Mouse (Mus musculus) cerebellum, adult 18-20 months (tissue): ENCODE data around the gene Tspan9.

ENCODE experiments used
- DNase-seq, 2 experiments: peaks; one replicate each; pipeline ENCODE4 v3.0.0; 2021

The Tspan9 gene

DNA sequence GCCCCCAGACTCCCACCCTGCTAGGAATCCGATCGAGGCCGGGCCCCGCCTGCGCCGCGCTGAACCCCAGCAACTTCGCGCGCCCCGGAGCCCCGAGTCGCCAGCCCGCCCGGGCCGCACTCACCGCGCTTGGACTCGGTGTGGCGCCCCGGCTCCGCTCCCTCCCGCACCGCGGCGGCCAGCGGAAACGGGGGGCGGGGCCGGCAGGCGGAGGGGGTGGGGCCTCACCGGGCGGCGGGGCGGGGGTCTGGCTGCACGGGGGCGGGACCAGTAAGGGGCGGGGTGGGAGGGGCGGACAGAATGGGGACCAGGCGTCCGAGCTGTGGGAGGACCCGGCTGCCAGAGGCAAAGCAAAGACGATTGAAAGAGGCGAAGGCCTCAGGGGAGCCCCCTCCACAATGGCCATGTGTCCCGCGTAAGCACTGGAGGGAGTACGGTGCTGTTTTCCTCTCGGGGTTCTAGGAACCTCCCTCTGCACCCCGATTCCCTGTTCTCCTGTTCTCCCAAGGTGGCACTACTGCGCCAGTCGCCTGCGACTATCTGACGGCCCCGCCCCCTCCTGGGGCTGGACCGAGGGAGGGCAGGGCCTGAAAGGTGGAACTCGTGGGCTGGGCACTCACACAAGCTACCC lies at the start of gene Tspan9:
TSS of gene Tspan9 (minus strand) at position 205 of the 631 bp plus-strand sequence.
- DNase-seq = peak; percentile 70 to 71

DNA sequence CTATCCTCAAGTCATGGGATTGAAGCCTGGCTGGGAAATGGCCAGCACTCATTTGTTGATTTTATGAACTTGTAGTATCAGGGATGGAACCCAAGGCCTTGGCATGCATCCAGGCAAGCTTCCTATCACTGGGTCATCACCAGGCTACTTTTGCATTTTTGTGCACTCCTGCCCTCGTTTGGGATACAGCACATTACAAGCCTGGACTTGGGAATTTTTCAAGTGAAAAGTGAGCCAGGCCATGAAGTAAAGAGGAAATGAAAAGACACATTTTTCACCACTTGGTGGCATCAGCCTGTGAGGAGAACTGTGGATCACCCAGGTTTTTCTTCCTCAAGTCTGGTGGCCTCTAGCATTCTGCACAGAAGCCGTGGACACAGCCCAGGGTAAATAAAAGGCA lies 40.1 kb upstream of the Tspan9 start:
- no peak for DNase-seq

DNA sequence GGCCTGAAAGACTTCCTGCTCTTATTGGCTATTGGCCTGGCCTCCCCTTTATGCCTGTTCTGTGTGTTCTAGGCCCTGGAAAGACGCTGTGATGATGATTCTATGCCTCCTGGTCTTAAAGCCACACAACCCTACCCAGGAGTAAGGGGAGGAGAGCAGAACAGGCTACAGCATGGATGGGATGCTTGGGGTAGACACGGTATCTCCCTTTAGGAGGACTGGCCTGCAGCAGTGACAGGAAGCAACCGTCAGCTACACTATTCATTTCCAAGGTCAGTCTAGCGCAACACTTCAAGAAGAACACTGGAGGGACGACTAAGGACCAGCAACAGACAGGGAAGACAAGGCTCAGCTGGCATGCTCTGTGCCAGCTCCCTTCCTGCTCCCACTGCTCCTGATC lies 37.8 kb upstream of the Tspan9 start:
- no peak for DNase-seq

DNA sequence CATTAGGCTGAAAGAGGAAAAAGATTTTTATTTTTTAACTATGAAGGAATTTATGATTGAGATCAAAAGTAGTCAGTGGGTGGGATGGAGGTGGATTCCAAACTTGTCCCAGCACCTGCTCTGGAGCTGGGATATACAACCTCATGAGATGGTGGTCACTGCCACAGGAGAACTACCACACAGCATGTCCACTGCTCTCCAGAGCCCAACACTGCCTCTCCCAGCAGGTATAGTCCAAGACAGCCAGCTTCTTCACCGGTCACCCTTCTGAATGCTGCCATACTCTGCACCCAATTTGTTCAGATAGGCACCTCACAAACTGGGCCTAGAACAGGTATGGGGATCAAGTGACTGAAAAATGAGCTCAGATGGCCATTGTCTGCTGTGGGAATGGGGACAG lies 36.3 kb upstream of the Tspan9 start:
- no peak for DNase-seq

DNA sequence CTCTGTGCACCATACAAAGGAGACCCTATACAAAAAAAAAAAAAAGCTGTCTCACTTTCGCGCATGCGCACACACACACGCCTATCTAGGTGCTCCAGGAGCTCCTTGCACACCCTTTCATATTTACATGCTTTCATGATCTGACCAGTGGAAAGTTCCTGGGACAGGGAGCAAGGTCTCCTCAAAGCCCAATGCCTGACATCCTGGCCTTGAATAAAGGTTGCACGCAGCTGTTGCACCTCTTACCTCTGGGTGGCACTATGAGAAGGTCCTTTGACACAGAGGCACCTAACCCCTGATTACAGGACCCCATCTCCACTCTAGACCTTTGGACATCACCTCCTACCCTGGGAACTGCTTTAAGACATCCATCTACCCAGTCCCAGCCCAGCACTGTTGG lies 35.9 kb upstream of the Tspan9 start:
- DNase-seq = no peak

DNA sequence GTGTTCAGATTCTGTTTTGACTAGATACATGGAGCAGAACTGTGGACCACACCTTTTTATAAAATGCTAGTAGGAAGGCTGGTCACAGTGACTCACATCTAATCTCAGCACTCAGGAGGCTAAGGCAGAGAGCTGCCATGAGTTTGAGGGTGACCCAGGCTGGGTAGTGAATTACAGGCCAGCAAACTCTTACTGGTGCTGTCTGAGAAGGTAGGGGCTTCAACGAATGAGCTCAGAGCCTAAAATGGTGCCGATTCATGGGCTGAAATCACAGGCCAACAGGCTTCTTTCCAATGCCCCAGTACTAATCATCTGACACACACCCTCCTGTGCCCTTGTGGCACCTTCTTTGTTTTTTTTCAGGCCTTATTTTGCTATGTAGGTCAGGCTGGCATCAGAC lies 35.3 kb upstream of the Tspan9 start:
- DNase-seq = no peak

DNA sequence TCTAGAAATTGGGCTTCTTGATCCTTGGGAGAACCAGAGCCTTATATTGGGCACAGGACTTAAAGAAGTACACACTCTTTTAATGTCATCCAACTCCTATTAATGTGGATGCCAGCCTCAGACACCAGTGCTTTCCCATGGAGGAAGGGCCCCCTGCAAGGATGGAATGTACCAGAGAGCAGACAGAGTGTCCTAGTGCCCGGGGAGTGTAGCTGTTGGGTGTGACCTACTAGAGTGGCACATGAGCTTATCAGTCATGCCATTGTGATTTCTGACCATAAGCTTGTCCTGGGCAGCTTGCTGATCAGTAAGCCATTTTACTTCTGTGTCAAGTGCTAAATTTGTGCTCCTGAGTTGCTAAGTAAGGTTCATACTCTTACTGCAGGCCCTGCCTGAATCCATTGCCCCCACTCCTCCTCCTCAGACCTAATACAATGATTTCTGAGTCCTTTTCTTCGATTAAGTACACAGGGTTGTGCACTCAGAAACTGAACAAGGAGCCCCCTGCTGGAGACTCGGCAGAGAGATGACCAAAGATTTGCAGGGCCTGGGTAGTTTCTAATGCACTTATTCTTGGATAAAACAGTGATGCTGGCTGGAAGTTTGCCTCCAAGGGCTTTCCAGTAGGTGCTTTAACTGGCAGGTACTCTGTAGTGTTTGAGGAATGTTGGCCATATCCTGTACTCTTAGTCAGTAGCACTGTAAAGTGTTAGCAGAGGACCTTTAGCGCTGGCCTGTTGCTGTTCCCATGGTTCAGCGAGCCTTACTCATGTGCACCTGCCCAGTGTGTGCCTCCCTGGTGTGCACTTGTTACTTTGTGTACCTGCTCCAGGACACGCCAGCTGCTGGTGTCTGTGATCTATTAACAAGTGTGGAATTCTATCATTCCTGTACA lies 25.6 kb upstream of the Tspan9 start:
- peak; percentile 36 to 38 for DNase-seq

DNA sequence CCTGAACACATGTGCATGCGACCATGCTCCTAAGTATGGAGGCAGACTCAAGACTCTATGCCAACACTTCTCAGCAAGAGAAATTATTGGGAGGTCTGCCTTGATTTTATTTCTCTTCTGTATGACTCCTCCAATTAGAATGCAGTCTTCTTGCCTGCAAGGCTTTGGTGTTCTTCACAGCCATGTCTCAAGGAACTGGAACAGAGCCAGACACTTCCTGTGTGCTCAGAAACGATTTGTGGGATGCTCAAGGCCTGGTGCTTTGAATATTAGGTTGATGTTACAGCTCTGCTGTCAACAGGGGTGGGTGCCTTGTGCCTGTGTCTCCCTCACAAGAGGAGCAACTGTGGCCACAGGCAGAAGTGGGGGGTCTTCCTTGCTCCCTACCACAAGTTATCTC lies 22.2 kb upstream of the Tspan9 start:
- no peak for DNase-seq

DNA sequence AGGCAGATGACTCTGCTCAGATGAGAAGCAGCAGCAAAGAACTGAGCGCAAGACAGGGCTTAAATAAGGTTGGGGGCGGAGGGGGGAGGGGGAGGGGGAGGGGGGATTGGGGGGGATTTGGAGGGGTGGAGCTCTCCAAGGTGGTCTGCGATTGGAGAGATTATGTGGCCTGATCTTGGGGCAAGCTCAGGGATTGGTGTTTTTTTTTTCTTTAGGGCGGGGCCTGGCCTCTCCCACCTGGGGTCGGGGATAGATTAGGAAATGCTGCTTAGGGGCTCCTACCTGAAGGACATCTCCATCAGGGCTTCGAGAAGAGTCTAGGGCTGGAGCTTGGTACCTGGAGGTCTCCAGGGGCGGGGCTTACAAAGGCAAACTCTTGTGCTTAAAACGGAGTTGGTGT lies 21.2 kb upstream of the Tspan9 start:
- DNase-seq = no peak

DNA sequence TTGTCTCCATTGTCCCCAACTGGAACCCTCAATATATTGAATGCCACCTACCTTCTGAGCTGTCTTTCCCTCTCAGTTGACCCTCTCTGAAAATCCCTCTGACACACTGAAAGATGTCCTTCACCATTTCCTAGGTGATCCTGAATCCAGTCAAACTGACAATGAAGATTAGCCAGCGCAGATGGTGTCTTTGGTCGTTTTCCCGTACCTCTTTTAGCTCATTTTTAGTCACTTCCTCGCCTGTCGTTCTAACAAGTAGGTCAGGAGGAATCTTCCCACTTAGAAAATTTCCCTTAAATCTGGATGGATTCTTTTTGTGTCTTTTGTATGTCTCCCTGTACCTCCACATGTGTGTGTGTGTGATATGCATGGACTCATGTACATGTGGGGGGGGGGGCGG lies 15.7 kb upstream of the Tspan9 start:
- no peak for DNase-seq

DNA sequence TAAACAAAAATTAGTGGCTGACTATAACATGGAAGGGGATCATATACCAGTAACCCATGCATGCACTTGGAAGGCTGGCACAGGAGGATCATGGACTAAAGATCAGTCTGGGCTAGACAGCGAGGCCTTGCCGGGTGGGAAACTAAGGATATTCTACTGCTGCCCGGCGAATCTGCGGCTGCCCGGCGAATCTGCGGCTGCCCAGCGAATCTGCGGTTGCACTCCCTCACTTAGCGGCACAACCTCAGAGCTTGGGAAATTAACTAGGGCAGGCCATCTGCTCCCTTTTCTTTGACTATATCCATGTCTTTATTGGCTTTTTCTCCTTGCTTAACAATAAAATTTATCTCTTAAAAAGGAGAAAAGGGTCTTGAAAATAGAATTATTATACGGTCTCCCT lies 14.6 kb upstream of the Tspan9 start:
- DNase-seq = no peak

DNA sequence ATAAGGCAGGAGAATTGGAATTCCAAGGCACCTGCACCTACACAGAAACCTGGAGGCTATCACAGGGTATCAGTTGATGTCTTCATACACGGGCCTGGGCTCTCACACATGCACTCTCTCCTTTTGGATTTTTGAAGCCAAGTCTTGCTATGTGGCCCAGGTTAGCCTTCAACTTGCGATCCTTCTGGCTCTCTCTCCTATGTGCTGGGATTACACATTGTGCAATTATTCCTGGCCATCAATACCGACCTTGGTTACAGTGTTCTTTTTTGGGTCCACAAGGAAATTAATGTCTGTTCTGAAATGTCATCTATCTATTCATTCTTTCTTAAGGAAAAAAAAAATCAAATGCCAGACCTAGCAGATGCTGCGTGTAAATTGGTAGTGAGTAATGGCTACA lies 13.1 kb upstream of the Tspan9 start:
- no peak for DNase-seq

DNA sequence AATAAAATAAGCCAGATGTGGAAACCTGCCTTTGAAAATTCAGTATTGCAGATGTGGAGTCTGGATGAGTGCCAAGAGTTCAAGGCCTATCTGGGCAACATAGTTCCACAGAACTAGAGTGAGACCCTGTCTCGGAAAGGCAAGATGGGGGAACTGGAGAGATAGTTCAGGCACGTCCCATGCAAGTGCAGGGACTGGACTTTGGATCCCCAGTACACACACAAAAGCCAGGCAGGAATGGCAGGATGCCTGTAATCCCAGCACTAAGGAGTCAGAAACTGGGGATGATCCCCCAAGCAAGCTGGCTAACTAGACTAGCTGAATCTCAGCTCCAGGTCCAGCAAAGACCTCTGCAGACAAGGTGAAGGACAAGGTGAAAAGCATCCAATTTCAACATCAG lies 12.5 kb upstream of the Tspan9 start:
- no peak for DNase-seq

DNA sequence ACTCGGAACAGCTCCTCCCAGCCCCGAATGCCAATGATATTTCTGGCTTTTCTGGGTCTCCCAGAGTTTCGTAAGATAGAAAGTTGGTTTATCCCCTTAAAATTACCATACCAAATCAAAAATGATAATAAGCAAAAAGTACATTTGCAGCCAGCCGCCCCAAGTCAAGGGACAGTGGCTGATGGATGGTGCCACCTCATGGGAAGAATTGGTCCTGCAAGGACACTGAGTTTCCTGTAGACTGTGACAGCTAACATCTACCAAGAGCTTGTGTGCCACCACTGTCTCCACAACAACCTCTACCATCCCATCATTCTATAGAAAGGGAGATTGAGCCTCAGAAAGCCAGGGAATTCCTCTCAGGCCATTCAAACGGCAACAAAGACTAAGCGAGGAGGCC lies 2.4 kb upstream of the Tspan9 start:
- DNase-seq = peak; percentile 72

DNA sequence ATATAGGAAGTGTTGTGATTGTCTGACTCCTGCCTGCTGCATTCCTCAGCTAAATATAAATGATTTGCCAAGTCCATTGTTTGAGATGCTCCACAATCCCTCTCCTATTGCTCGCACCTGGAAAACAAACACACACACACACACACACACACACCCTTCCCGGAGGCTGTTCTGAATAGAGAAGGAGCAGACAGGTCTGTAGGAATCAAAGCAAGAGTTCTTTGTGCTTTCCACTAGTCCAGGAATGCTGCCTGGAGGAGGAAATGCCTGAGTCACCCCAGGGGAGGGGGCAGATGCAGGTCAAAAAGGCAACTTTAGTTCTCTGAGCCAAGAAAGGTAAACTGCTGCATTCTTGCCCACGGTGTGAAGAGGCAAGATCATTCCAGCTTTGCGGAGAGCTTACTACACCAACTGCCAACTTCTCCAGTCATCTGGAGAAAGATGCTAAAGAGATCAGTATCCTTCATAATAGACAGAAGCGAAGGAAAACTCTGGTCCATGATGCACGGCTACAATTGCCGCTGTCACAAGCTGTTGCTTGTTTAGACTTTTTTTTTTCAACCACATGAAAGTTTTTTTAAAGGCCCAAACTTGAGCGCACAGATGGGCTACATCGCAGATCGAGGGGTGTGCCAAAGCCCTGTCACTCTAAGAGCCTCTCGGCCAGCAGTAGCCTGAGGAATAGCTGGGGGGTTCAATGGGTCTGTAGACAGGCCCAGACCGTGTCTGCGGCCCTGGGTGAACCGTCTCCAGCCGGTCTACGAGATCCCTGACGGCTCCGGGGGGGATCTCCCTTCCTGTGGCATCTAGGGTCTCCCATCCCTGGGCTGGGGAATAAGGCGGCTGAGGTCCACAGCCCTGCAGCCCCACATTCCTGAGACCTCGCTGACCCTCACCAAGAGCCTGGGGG lies 770 bp downstream of the Tspan9 start:
- peak; percentile 25 to 29 for DNase-seq

DNA sequence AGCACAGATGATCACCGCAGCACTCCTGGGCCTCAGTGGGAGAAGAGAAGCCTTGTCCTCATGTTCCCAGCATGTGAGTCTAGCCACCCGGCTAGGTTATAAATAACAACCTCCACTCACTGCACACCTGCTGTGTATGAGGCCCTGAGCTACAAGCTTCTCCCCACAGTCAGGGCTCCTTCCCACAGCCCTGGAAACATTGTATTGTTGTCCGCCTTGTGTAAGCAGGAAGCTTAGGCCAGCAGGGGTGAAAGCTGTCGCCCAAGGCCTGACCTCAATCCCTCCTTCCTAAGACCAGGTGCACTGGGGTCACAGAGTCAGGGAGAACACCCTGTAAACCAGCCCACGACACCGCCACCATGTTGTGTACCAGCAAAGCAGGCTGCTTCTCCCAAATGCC lies 2.7 kb downstream of the Tspan9 start:
- no peak for DNase-seq

DNA sequence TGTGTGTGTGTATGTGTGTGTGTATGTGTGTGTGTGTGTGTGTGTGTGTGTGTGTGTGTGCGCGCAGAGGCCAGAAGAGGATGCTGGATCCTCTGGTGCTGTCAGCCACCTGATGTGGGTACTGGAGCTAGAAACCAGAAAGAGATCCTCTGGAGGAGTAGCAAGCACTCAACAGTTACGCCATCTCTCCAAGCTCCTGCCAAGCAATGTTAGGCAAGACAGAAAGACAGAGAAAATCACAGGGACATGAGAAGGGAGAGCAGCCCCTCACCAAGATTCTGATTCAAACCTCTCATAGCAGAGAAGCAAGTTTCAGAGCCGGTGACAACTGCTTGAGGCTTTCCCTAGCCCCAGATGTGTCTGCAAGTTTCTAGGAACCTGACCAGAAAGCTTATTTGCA lies 5.5 kb downstream of the Tspan9 start:
- no peak for DNase-seq

DNA sequence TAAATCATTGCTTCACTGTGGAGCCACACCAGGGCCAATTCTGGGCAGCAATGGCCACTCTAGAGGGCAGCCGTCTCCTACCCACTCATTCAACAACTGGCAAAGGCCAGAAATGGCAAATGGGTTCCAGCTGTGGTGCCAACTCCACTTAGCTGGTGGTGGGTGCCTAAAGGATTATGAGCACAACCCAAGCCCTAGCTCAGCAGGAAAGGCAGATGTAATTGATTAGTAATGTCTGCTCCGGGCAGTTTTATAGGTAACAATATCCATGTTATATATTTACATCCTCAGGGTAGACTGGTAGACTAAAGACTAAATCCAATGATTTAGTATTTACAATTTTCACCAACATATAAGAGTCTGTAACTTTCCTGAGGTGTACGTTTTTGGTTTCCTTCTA lies 6.7 kb downstream of the Tspan9 start:
- no peak for DNase-seq

DNA sequence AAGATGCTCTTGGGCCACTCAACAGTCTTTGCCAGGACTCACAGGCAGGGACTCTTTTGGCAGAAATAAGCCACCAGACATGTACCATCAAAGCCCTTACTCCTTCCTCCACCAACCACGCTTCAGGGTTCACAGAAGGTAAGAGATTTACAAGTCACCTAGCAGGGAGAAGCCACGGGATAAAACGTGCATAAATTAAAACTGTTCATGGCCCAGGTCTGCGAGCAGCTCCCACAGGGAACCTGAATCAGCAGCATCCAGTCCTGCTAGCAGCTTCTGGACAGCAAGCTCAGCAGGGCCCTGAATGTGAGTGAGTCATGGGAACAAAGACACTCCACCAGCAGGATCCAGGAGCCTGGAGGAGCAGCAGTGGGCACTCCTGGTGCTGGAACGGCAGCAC lies 7.9 kb downstream of the Tspan9 start:
- DNase-seq = peak; percentile 35 to 40

DNA sequence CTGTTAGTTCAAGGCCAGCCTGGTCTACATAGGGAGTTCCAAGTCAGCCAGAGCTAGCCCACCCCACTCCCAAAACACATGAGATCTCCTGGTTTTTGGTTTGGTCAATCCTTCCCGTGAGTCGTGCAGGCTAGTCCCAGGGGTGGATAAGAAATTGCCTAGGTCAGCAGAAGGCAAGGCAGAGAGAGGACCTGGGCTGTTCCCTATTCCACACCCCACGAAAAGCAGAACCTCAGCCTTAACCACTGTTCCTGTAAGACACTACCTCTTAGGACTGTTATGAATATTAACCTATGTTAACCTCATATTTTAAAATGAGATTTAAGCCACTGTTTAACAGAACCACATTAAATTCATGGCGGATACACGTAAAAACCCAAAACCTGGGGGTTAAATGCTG lies 8.4 kb downstream of the Tspan9 start:
- DNase-seq = no peak

DNA sequence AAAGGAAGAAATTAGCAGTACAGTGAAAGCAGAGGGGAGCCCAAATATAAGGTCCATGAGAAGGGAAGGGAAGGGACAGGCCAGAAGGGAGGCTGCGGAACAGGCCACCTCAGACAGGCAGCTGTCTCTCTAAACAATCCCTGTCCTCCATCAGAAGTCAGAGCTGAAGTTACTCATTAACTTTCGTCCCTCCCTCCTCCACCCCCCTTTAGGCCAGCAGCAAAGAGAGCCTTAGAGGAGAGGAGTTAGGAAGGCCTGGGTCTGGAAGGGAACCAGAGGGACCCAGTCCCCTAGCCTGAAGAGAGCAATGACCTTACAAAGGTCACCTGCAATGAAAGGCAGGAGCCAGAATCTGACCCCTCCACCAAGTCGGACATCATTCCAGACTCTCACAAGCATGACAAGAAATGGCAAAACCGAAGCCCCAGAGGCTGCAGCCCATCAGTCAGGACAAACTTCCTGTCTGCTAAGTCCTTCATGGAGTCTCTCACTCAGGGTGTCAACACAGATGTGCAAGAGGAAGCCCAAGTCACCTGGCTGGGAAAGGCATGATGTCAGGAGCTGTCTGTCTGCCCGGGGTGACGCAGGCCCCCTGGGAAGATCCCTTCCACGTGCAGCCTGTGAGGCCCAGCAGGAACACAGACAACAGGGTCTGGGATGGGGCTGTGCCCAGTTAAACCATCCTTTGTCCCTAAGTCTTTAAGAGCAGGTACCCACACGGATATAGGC lies 9.0 kb downstream of the Tspan9 start:
- DNase-seq = no peak

DNA sequence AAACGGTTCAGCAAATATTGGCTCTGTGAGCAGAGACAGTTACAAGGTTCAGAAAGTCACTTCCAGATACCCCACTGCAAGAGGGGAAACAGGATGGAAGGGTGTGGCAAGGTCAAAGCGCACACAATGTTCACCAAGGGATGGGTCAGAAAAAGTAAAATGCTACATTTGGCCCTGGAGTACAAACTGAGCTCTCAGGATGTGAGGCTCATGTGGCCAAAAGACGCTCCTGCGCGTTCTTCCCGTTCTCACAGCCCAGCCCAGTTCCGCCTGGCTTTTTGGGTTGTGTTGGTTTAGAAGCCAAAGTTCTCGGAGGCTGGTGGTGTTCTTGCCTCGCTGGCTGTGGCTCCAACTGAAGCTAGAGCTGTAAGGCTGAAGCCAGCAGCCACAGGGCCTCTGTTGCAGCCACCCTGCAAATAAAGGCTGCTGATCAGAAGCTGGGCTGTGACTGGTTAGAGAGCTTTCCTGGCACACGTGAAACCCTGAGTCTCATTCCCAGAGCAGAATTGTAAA lies 9.7 kb downstream of the Tspan9 start:
- no peak for DNase-seq

DNA sequence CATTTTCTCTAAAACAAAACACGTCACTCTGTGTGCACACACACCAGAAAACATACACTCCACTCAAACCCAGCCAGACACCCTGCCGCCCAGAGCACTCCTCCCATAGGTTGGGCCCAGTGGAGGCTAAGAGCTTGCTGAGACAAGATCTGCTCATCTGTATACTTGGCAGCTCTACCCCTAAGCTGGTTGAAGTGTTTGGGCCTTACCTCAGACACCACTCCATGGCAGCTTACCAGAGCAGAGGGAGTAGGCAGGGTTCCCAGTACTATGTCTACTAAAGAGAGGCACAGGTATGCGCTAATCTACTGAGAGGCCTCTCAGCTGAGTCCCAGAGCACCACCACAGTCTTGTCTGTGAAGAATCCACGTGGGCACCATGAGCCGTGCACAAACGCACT lies 10.8 kb downstream of the Tspan9 start:
- DNase-seq = no peak
